Mouse (Mus musculus): Measurements from ENCODE around the gene Pik3r2.

The Pik3r2 gene

DNA sequence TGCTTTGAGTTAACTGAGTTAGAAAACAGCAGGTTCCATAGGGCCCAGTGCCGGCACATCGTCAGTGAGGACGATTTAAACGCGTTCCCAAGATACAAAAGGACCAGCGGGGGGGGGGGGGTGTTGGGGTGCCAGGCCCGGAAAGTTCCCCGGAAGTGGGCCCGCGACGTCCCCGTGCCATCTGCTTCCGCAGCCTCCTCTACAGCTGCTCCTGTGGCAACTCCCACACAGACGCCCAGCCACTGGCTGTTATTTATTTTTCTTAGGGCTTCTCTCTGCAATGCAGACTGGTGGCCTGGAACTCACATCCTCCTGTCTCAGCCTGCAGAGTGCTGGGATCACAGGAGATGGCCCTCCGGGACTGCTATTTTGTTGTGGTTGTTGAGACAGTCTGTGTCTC is 24.6 kb upstream of the Pik3r2 start:
- no peak for DNase-seq (ENCODE audit: low spot score)

DNA sequence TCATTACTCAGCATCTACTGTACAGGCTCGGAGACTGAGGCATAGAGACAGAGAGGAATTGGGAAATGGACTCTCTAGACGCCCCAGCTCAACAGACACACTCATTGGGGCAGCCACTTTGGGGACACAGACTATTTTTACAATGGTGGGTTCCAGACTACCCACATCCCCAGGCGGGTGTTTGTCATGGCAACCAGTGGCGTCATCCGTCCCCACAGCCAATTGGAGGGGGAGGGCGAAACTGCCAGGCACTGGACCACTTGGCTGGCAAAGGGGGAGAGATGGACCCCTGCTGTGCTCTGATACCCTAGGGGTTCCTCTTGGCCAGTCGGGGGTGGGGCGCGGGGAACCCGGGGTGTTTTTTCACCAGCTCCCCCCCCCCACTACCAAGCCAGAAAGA is 24.1 kb upstream of the Pik3r2 start:
- DNase-seq (ENCODE audit: low spot score): no peak

DNA sequence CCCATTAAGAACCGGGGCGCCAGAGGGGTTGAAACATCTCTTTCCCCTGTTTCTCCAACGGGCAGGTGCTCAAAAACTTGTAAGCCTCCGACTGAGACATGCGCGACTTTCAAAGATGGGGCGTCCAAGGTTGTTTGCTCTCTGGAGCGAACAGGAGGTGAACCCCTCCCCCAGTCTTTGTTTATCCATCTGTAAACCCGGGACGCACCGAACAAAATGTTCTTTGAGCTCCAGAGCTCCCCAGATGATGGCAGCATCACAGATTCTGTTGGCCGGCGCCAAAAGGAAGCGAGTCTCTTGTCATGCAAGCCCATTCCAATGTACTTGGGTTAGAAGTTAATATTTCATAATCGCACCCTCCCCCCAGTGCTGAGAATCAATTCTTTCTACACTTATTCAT is 21.8 kb upstream of the Pik3r2 start:
- no peak for DNase-seq (ENCODE audit: low spot score)

DNA sequence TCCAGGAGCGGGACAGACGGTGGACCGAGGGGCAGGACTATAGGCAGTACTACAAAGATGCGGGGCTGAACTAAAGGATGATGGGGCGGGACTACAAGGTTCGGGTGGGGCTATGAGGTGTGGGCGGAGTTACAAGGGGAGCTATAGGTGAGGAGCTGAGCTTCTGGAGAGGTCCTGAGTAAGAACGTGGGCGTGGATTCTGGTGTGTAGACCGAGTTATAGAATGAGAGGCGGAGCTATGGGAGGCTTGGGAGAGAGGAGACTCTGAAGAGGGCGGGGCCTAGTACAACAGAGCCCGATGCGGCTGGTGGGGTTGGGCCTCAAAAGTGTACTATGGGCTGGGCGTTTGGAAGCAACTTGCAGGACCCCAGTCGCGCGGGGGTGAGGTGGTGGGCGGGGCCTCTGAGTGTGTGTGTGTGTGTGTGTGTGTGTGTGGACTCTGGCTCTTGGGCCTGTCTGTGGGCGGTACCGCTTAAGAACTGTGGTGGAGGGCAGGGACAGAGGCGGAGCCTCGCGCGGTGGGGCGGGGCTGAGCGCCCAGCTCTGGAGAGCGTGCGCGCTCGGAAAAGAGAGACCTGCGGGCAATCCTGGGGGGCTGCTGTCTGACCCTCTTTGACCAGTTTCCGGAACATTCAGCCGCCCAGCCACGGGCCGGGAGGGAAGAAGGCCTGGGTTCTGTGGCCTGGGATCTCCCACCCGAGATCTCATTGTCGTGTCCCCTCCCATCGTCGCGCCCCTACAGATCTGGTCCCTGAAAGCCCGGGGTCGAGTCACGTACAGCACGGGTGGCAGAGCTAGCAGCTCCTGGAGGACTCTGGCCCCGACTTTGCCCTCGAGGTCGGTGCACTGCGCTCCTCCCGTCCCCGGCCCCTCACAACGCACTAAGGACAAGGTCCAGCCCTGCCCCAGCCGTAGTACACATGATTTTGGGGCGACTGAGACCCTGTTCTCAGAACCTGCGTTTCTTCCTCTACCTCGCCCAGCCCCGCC is 20.9 kb upstream of the Pik3r2 start:
- peak; percentile 86 for DNase-seq (ENCODE audit: low spot score)

DNA sequence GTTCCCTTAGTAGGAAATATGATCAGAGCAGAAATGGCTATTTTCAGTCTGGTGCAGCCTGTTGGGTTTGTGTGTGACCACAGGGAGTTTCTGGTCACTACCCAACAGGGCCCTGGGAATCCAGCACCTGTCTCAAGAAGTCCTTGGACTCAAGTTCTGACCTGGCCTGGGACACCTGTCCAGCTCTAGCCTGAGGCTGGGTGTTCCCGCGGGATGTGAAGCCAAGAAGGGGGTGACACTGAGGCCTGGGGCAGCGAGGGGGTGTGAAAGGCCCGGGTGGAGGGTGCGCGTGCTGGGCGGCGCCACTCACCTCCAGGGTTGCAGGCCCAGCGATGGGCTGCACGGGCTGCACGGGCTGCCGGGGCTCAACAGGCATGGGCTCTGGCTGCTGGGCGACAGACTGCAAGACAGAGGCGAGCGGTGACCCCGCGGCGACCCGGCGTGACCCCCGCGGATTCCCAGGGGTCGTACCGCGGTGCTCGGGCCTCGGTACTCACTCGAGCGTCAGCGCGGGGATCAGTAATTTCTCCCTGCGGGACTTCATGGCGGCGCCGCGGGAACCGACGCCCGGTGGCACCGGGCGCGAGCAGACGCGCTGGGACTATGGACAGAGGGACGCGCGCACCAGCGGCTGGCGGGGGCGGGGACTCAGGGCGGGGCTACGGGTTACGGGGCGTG is 20.0 kb upstream of the Pik3r2 start:
- peak; percentile 87 for DNase-seq (ENCODE audit: low spot score)

DNA sequence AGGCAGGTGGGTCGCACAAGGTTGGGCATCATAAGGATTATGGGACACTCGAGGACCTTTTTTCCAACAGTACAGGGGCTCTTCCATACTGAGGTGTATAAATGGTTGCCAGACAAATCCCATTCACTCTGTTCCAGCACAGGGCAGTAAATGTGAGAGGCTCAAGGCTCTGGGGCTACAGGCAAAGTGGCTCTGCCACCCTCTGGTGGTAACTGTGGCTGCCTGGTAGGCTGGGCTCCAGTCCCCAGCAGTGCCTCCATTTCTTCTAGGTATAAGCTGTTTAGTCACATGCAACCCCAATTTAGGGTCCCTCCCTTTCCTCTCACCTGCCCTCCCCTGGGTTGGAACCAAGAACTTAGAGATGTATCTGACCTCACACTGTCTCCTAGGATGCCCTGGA is 18.9 kb upstream of the Pik3r2 start:
- no peak for DNase-seq (ENCODE audit: low spot score)

DNA sequence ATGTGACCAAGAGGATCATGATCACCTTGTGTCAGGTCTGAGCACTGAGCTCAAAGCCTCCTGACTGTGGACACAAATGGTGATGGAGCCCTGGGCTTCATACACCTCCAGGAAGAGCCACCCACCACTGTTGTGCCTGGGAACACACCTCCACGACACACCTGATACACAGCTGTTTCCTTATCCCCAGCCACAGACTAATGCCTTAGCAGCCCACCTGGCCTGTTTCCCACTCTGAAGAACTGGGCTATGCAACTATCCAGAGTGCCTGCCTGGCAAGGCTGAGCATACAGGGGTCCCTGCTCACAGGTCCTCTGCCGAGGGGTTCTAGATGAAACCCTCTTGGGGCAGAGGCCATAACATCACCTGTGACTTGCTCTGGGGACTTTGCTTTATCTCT is 17.7 kb upstream of the Pik3r2 start:
- no peak for DNase-seq (ENCODE audit: low spot score)

DNA sequence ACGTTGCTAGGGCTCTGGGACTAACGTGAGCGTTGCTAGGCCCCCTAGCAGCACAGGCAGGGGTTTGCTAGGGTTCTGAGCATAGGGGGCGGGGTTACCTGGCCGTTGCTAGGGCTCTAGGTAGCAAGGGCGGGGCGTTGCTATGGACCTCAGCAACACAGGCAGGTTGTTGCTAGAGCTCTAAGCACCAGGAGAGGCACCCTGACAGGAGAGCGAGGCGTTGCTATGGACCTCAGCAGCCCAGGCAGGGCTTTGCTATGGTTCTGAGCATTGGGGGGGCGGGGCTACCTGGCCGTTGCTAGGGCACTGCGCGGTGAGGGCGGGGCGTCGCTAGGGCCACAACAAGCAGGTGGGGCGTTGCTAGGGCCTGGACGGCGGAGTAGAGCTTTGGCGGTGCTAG is 16.2 kb upstream of the Pik3r2 start:
- no peak for DNase-seq (ENCODE audit: low spot score)

DNA sequence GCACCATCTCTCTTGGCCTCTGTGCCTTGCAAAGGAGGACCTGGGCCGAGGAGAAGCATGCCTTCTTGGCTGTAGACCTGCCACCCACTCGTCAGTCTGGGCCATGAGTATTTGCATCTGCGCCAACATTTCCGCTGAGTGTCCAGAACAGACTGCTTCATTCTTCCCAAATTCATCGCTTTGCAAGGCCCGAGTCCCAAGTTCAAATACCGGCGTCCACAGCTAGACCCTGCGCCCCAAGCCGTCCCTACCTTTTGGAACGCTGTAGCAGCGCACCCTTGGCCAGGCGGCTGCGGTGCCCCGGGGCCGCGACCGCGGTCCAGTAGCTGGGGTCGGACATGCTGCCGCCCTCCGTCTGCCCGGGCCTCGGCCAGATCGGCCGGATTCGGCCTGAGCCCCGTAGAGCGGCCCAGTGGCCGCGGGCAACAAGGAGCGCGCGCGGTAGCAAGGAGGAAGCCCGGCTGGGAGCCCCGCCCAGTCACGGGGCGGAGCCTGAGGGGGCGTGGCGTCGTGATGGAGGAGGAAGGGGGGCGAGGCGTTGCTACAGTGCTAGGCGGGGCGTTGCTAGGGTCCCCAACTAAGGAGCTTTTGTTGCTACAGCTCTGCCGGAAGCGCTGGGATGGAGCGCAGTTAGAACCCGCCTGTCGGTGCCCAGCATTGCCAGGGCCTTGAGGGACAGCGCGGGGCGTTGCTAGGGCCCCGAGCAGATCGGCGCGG is 15.6 kb upstream of the Pik3r2 start:
- peak; percentile 99 for DNase-seq (ENCODE audit: low spot score)

DNA sequence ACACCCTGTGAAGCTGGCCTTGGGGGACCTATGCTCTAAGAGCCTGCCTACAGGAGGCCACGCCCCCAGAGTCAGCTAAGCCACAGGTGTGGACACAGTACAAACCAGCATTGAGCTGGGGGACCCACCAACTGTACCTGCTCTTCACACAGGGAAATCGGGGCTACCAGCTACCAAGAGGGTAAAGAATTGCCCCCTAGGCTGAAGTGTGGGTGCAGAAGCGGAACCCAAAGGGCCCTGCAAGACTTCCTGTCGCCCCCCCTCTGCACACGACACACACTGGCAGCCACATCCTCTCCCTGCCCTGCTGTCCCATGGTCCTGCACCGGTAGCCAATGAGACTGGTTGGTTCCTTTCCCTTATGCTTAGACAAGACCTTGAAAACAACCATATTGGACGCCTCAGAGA is 14.8 kb upstream of the Pik3r2 start:
- DNase-seq (ENCODE audit: low spot score): no peak

DNA sequence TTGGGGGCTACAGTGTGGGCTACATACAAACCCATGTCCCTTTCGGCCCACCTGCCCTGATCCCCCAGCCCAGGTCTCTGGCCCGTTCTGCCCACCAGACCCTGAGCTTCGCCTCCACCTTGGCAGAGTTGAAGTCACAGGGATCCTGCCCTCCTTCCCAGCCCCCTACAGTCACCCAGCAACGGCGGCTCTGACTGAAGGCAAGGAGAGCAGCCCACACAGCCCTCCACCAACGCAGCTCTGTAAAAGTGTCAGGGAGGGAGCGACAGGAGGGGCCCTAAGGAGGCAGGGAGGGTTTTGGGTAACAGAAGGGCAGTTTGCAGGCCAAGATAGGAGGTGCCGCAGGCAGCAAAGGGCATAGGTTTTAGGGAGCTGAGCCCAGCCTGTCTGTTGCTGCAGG is 14.3 kb upstream of the Pik3r2 start:
- no peak for DNase-seq (ENCODE audit: low spot score)

DNA sequence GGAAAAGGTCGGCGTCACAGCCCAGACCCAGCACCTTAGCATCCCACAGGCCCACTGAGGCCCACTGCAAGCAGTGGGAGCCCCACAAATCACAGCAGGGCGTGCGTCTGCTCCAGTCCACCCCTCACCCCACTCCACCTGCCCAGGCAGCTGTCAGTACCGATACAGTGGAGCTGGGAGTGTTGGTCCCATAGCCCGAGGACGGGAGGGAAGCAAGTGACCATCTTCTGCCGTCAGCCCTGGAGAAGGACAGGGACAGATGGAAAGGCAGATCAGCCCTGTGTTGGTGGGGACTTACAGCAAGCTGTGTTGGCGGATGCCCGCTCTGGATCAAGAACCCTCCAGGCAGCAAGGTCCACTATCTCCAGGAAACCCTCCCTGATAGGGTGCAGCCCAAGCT is 12.5 kb upstream of the Pik3r2 start:
- DNase-seq (ENCODE audit: low spot score): no peak

DNA sequence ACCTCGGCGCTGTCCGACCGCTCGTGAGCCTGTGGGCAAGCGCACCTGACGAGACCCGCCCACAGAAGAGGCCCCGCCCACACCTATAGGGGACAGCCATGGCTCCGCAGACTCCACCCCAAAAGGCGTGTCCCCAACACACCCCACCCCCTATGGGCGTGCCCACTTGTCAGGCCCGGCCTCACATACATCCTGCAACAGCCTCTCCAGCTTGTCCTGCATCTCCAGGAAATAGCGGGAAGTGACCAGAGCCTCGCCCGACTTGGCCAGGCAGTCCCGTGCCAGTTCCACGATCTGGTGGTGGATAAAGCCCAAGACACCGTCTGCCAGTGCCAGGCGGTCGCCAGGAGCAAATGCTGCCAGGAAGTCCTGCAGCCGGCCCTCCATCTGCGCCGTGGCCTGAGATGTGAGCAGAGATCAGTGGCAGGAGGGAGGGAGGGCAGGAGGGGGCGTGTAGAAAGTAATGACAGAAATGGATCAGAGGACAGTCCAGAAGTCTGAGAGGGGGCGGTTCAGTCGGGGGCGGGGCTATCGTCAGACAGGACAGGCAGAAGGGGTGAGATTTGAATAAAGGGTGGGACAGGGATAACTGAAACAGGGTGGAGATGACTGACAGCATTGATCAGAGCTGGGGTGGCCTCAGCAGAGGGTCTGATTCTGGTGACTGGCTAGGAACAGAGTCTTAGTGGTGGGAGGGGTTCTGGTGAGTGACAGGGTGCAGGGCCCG is 11.6 kb upstream of the Pik3r2 start:
- no peak for DNase-seq (ENCODE audit: low spot score)

DNA sequence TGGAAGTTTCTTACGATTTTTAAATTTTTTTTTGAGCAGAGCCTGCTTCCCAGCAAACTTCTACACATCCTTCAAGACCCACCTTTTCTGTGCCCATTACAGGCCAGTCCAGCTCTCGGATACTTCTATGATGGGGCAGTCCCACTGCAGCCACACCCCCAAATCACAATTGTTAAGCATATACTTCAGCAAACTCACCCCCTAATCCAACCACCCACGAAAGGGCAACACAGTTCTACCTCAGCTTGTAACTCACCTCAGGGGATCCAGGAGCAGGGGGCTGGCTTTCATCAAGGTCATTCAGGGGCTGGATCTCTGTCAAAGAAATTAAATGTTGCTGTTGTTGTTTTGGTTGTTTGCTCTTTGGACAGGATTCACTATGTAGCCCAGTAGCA is 10.5 kb upstream of the Pik3r2 start:
- no peak for DNase-seq (ENCODE audit: low spot score)

DNA sequence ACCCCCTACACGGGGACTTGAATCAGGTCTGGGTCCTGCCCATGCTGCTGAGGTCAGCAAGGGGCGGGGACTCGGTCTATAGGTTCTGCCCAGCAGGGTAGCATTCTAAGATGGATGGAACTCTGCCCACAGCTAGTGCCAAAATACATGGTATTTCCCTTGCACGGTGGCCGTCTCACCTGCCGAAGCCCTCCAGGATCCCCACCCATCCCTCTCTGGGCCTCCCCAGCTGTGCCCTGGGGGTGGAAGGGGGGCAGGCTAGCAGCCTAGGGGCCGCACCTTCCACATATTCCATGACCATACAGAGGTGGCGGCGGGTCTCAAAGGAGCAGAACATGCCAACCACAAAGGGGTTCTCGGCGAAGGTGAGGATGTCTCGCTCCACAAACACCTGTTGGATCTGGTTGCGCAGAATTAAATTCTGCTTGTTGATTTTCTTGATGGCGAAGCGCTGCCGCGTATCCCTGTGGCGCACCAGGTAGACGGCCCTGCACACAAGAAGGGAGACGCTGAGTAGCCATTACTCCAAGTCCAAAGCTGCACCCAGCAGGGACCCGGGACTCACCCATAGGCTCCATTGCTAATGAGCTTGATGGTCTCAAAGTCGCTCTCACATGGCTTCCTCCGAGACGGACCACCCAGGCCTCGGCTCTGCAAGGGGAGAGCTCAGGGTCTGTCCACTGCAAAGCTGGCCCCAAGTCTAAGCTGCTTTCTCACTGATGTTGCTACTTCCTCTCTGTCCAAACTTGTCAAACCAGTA is 10.0 kb upstream of the Pik3r2 start:
- DNase-seq (ENCODE audit: low spot score): no peak

DNA sequence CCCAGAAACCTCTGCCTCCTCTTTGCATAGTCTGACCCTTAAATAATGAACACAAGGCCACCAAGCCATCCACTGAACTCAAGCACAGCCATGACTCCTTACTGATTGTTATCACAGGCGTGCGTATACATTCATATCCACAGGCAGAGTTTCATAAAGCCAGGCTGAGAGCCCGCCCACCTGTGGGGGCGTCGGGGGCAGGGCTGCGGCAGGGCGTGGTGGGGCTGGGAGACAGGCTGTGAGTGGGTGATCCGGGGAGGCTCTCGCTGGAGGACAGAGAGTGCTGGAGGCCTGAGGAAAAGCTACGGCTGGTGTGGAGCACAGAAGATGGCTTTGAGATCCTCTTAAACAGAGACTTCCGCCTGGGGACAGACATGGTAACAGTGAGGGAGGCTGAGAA is 3.6 kb upstream of the Pik3r2 start:
- DNase-seq (ENCODE audit: low spot score): no peak

DNA sequence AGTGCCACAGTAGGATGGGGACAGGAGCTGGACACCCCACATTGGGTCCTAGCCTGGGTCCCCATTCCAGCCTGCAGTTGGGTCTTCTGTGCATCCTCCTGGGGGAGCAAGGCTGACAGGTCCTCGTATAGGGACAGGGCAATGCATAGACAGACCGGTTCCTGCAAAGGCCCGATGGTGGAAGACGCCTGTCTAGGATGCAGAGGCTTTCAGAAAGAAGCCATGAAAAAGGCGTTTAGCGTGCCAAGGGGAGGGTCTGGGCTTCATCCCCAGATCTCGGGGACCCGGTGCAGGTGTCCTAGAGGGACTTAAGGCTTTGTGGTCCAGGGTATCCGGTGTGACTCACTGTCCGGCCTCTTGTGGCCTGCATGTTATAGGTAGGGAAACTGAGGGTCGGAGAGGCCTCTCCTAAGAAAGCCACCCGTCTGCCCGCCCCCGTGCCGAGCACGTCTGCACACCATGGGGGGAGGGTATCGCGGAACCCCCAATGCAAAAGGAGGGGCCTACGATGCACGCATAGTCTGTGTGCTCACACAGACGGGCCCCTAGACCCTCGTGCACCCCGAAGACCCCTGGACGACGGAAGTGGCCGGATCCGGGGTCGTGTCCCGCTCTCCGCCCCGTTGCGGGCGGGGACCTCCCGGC is 540 bp downstream of the Pik3r2 start:
- no peak for DNase-seq (ENCODE audit: low spot score)

DNA sequence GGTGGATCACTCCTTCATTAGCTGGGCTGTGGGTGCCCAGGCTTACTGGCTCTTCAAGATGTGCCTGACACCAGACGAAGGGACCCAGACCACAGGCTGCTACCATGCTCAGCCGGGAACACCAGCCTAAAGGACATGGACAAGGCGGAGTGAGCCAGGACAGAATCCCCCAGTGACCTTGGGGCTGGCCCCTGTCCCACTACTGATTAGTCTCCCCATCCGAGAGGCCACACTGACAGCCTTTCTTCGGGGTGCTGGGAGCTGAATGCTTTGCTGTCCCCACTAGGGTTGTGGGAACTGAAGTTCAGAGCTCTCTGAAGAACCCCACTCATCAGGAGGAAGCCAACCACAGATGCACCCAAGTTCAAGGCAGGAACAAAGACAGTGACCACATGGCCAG is 1.3 kb downstream of the Pik3r2 start:
- no peak for DNase-seq (ENCODE audit: low spot score)

DNA sequence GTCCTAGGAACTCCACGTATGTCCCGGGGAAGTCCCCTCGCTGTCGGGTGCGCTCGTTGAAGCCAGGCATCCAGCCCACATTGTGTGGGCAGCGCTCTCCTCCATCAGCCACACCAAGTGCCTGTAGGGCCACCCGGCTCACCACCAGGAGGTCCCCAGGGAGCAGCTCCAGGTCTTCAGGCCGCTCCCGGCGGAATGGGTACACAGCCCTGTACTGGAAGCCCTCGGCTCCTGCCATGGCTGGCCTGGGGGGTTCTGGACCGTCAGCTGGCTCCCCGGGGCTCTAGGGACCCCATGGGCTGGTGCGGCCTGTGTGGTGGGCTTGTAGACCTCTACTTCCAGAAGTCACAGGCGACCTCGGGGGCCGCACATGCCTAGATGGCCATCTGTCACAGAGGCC is 1.8 kb downstream of the Pik3r2 start:
- no peak for DNase-seq (ENCODE audit: low spot score)

DNA sequence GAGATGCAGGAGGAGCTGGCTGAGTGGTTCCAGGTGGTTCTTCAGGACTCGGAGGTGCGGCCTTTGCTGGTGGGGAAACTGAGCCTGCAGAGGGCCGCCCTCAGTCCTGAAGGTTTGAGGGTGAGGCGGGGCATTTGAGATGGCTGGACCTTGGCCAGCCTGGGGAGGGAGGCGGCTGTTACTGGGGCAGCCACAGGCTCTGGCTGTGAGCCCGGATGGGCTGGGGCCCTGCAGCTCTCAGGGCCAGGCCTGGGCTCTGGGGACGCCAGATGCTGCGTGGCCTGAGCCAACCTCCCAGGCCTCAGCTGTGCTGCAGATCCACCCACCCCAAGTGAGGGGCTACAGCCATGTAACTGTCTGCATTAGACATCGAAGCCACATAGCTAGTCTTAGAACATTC is 2.7 kb downstream of the Pik3r2 start:
- DNase-seq (ENCODE audit: low spot score): peak; percentile 85

DNA sequence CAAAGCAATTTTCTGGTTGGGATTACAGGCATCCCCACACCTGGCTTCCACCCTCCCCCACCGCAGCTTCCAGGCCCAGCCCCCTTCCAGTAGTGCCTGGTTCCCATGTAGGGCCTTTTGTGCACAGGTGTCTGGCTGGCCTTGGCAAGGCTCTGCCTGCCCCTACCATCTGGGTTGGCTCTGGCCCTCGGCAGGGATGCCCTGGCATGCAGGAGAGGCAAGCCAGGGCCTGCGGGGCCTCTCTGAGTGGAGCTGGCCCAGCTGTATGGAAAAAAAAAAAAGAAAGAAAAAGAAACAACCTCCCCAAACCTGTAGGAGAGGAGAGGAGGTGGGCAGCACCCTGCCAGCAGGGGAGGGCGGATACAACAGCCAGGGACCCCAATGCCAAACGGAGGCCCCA is 3.1 kb downstream of the Pik3r2 start:
- DNase-seq (ENCODE audit: low spot score): no peak
